Mouse (Mus musculus) CH12.LX (cell line): ENCODE data around the gene Camk2b. TPM values are rescaled to one million over a fixed set of nuclear protein-coding genes. Genes with fewer than 3 reads are reported as not detected.

Source experiments
- DNase-seq: peaks from one replicate; pipeline ENCODE4 v3.0.0-alpha.2; 2013; ENCODE audit errors: extremely low read depth
- H3K27ac ChIP-seq: 2 replicates; pipeline ENCODE4 v1.5.1; 2012; ENCODE audit warnings: low read depth, mild to moderate bottlenecking, control low read depth, moderate library complexity; ENCODE audit not compliant: insufficient read depth
- H3K27me3 ChIP-seq: replicated peaks from 2 replicates; pipeline ENCODE3; 2012; ENCODE audit warnings: inconsistent platforms
- H3K36me3 ChIP-seq, 2 experiments: replicated peaks in 1 of 2; 2 replicates each; pipeline versions ENCODE3 to v1.6.1; 2012; ENCODE audit warnings: inconsistent platforms in 1 of 2, low read length in 1 of 2, mild to moderate bottlenecking in 1 of 2, mixed read lengths in 1 of 2, moderate library complexity in 1 of 2; ENCODE audit not compliant: control insufficient read depth in 1 of 2, insufficient read depth in 1 of 2
- H3K4me1 ChIP-seq, 2 experiments: 2 replicates each; pipeline ENCODE4 v1.6.1; 2012; ENCODE audit warnings: inconsistent platforms in 1 of 2, moderate library complexity in 1 of 2; ENCODE audit not compliant: insufficient read depth in 2 of 2, control insufficient read depth in 1 of 2
- H3K4me2 ChIP-seq: 2 replicates; pipeline ENCODE4 v1.6.1; 2012; ENCODE audit warnings: low read depth, mild to moderate bottlenecking, control low read depth; ENCODE audit not compliant: poor library complexity, insufficient read depth, severe bottlenecking
- H3K4me3 ChIP-seq, 3 experiments: fragments of 150-350 bp in 1 of 3; sonication (generic) in 1 of 3; replicated peaks in 1 of 3; 2 replicates each; pipeline versions ENCODE3 to v1.5.1; 2011 to 2012; ENCODE audit warnings: low read depth in 2 of 3, low read length in 2 of 3, mild to moderate bottlenecking in 2 of 3, moderate library complexity in 2 of 3, control low read depth in 1 of 3, improper control_type of control experiment in 1 of 3, inconsistent platforms in 1 of 3, mixed read lengths in 1 of 3; ENCODE audit not compliant: poor library complexity in 1 of 3
- H3K79me2 ChIP-seq: replicated peaks from 2 replicates; pipeline ENCODE4 v1.6.1; 2012; ENCODE audit warnings: mild to moderate bottlenecking, moderate library complexity; ENCODE audit not compliant: control insufficient read depth, poor library complexity, insufficient read depth, severe bottlenecking; ENCODE audit errors: extremely low read depth
- H3K9ac ChIP-seq: 2 replicates; pipeline ENCODE4 v1.6.1; 2012; ENCODE audit warnings: low read depth, mild to moderate bottlenecking, control low read depth, moderate library complexity; ENCODE audit not compliant: insufficient read depth
- H3K9me3 ChIP-seq: replicated peaks from 2 replicates; pipeline ENCODE3; 2012; ENCODE audit warnings: low read length, inconsistent platforms, mixed read lengths
- BHLHE40 ChIP-seq: IDR thresholded peaks from 2 replicates; pipeline ENCODE4 v1.6.1; 2011; ENCODE audit warnings: mild to moderate bottlenecking, low read depth, low read length, improper control_type of control experiment
- CHD2 ChIP-seq: IDR thresholded peaks from 2 replicates; pipeline ENCODE4 v1.6.1; 2011; ENCODE audit warnings: low read length, improper control_type of control experiment
- CTCF ChIP-seq, 2 experiments: IDR thresholded peaks in 1 of 2; conservative IDR thresholded peaks in 1 of 2; 2 replicates each; pipeline ENCODE4 v1.5.1; 2011 to 2012; ENCODE audit warnings: low read depth in 2 of 2, low read length in 2 of 2, improper control_type of control experiment in 1 of 2, inconsistent platforms in 1 of 2, mild to moderate bottlenecking in 1 of 2, moderate library complexity in 1 of 2
- E2F4 ChIP-seq: IDR thresholded peaks from 2 replicates; pipeline ENCODE4 v1.6.1; 2011; ENCODE audit warnings: low read depth, low read length, improper control_type of control experiment; ENCODE audit not compliant: insufficient replicate concordance
- ELF1 ChIP-seq: IDR thresholded peaks from 2 replicates; pipeline ENCODE4 v1.6.1; 2014; ENCODE audit warnings: low read depth, mild to moderate bottlenecking, inconsistent platforms, low read length, improper control_type of control experiment
- EP300 ChIP-seq: IDR thresholded peaks from 2 replicates; pipeline ENCODE4 v1.6.1; 2011; ENCODE audit warnings: low read length, improper control_type of control experiment
- ETS1 ChIP-seq: conservative IDR thresholded peaks from 2 replicates; pipeline ENCODE4 v1.6.1; 2012; ENCODE audit warnings: low read depth, mild to moderate bottlenecking, inconsistent platforms, low read length, improper control_type of control experiment, moderate library complexity
- GABPA ChIP-seq: IDR thresholded peaks from 2 replicates; pipeline ENCODE4 v1.6.1; 2012; ENCODE audit warnings: low read depth, low read length, improper control_type of control experiment, inconsistent platforms; ENCODE audit not compliant: insufficient replicate concordance
- HCFC1 ChIP-seq: IDR thresholded peaks from 2 replicates; pipeline ENCODE4 v1.6.1; 2012; ENCODE audit warnings: low read depth, mild to moderate bottlenecking, inconsistent platforms, low read length, improper control_type of control experiment
- JUND ChIP-seq: conservative IDR thresholded peaks from 2 replicates; pipeline ENCODE4 v1.6.1; 2011; ENCODE audit warnings: low read depth, low read length, improper control_type of control experiment
- KAT2A ChIP-seq: IDR thresholded peaks from 2 replicates; pipeline ENCODE4 v1.6.1; 2012; ENCODE audit warnings: low read length, improper control_type of control experiment, inconsistent platforms; ENCODE audit not compliant: insufficient replicate concordance
- MAFK ChIP-seq: IDR thresholded peaks from 2 replicates; pipeline ENCODE4 v1.6.1; 2011; ENCODE audit warnings: low read length, improper control_type of control experiment; ENCODE audit not compliant: insufficient replicate concordance
- MAX ChIP-seq: IDR thresholded peaks from 2 replicates; pipeline ENCODE4 v1.6.1; 2011; ENCODE audit warnings: low read length, improper control_type of control experiment
- MAZ ChIP-seq: IDR thresholded peaks from 2 replicates; pipeline ENCODE4 v1.6.1; 2012; ENCODE audit warnings: low read depth, mild to moderate bottlenecking, inconsistent platforms, low read length, improper control_type of control experiment, moderate library complexity
- MEF2A ChIP-seq: IDR thresholded peaks from 2 replicates; pipeline ENCODE4 v1.6.1; 2014; ENCODE audit warnings: low read depth, mild to moderate bottlenecking, inconsistent platforms, low read length, improper control_type of control experiment, borderline replicate concordance
- MXI1 ChIP-seq: IDR thresholded peaks from 2 replicates; pipeline ENCODE4 v1.6.1; 2011; ENCODE audit warnings: mild to moderate bottlenecking, low read depth, low read length, improper control_type of control experiment
- MYC ChIP-seq: IDR thresholded peaks from 2 replicates; pipeline ENCODE4 v1.6.1; 2011; ENCODE audit warnings: low read depth, mild to moderate bottlenecking, improper control_type of control experiment, low read length
- NELFE ChIP-seq: IDR thresholded peaks from 2 replicates; pipeline ENCODE4 v1.6.1; 2011; ENCODE audit warnings: low read depth, low read length, improper control_type of control experiment
- PAX5 ChIP-seq: IDR thresholded peaks from 2 replicates; pipeline ENCODE4 v1.6.1; 2012; ENCODE audit warnings: low read length, inconsistent platforms, mixed read lengths
- SMC3 ChIP-seq: IDR thresholded peaks from 2 replicates; pipeline ENCODE4 v1.6.1; 2011; ENCODE audit warnings: low read depth, low read length, improper control_type of control experiment
- TBP ChIP-seq: conservative IDR thresholded peaks from 2 replicates; pipeline ENCODE4 v1.6.1; 2011; ENCODE audit warnings: low read depth, low read length, improper control_type of control experiment
- UBTF ChIP-seq: IDR thresholded peaks from 2 replicates; pipeline ENCODE4 v1.6.1; 2012; ENCODE audit warnings: low read depth, mild to moderate bottlenecking, inconsistent platforms, low read length, improper control_type of control experiment, moderate library complexity
- ZC3H11A ChIP-seq: IDR thresholded peaks from 2 replicates; pipeline ENCODE4 v1.6.1; 2012; ENCODE audit warnings: low read depth, mild to moderate bottlenecking, inconsistent platforms, low read length, improper control_type of control experiment
- ZKSCAN1 ChIP-seq: IDR thresholded peaks from 2 replicates; pipeline ENCODE4 v1.6.1; 2012; ENCODE audit warnings: low read depth, inconsistent platforms, low read length, improper control_type of control experiment, borderline replicate concordance
- ZNF384 ChIP-seq: IDR thresholded peaks from 2 replicates; pipeline ENCODE4 v1.6.1; 2012; ENCODE audit warnings: low read depth, low read length, improper control_type of control experiment, inconsistent platforms
- dilution Hi-C: fragments of 300-500 bp; cut with MboI; formaldehyde crosslinking; loops from 2 replicates; pipeline ENCODE4 v1.14.3; 2020; ENCODE audit warnings: low sequenced_read_pairs; ENCODE audit not compliant: extremely low pct_unique_long_range_greater_than_20kb, extremely low pct_ligation_motif_present
- in situ Hi-C: fragments of 300-500 bp; cut with MboI; formaldehyde crosslinking; loops from 3 replicates; pipeline ENCODE4 v1.14.3; 2019; ENCODE audit warnings: low sequenced_read_pairs, low pct_ligation_motif_present, low pct_unique_long_range_greater_than_20kb, mixed read lengths
- polyA plus RNA-seq: library from polyadenylated mRNA; unstranded; fragments of >175 nt; gene quantifications from 2 replicates; pipeline ENCODE4 v1.2.1, GENCODE M21; 2012; ENCODE audit warnings: low read depth; ENCODE audit not compliant: insufficient read length
- total RNA-seq, 2 experiments: library from RNA; depleted of rRNA; stranded (reverse); fragments of 300-350 nt in 1 of 2; fragments of >200 nt in 1 of 2; gene quantifications; 2 replicates each; pipeline ENCODE4 v1.2.3; 2012 to 2014

The Camk2b gene
- total and polyA plus RNA-seq, 3 experiments: 0.08 to 0.26 (median 0.11) TPM

DNA sequence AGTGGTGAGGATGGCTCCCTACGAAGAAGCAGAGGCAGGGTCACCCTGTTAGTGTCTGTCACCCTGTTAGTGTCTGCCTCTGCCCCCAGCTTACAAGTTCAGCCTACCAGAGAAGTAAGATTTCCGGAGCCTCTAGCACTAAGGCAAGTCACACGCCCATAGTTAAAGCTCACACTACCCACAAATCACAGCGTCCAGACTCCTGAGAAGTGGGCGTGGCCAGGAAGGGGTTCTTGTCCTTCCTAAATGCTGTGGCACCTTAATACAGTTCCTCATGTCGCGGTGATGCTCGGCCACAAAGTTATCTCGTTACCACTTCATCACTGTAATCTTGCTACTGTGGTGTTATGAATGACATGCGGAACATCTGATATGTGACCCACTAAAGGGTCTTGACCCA, 78.0 kb downstream of the Camk2b start:
- TF ChIP-seq GABPA (no peak), ZKSCAN1 (no peak), CTCF (conservative IDR thresholded peaks at IDR 0.05 in 1 of 2, IDR thresholded peaks at IDR 0.05 in 1 of 2; ENCODE audit: low read depth in 2 of 2, low read length in 2 of 2) (no peak), CHD2 (no peak), SMC3 (no peak), ELF1 (no peak), MAFK (no peak), KAT2A (no peak), EP300 (no peak)
- in situ Hi-C loops: no loop called here
- H3K4me3 ChIP-seq: no peak overlapping the region
- dilution Hi-C loops: no loop called here
- H3K79me2 ChIP-seq: no peaks in the 10 kb centered on the region
- no peaks in the 10 kb centered on the region for H3K27me3 ChIP-seq
- no peaks in the 10 kb centered on the region for H3K36me3 ChIP-seq
- H3K9ac ChIP-seq: no peak overlapping the region
- peaks cover 23 to 26% of the 10 kb centered on the region in 2 experiments for H3K4me1 ChIP-seq
- DNase-seq: no peak
- H3K4me2 ChIP-seq: no peak overlapping the region
- H3K27ac ChIP-seq: no peak overlapping the region
- H3K9me3 ChIP-seq: no peaks in the 10 kb centered on the region

DNA sequence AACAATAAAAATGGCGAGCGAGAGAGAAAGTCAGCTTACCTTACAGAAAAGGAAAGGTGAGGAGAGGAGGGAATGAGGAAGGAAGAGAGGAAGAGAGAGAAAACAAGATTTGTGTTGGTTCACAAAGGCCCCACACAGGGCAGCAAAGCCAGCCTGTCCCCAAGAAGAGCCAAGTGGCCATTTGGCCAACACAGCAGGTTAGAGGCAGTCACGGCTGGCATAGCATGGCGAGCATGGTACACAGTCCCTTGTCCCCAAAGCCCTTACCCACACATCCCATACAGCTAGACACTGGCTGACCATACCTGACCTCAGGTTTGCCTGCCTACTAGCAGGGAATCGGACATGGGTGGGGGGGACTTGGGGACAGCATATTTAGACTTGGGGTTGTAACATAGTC, 82.5 kb downstream of the Camk2b start:
- peaks cover 27 to 28% of the 10 kb centered on the region in 2 experiments for H3K4me1 ChIP-seq
- TF ChIP-seq MAFK (no peak), MXI1 (no peak), ZKSCAN1 (no peak), MAX (no peak), TBP (no peak), MEF2A (no peak), UBTF (no peak)
- H3K4me3 ChIP-seq: no peak overlapping the region
- no peak overlapping the region for H3K4me2 ChIP-seq
- no peaks in the 10 kb centered on the region for H3K79me2 ChIP-seq
- no peak overlapping the region for H3K27ac ChIP-seq
- dilution Hi-C loops (no loop called here), in situ Hi-C loops (no loop called here)
- no peaks in the 10 kb centered on the region for H3K9me3 ChIP-seq
- no peak for DNase-seq
- H3K36me3 ChIP-seq: no peaks in the 10 kb centered on the region
- no peaks in the 10 kb centered on the region for H3K27me3 ChIP-seq
- H3K9ac ChIP-seq: no peak overlapping the region

DNA sequence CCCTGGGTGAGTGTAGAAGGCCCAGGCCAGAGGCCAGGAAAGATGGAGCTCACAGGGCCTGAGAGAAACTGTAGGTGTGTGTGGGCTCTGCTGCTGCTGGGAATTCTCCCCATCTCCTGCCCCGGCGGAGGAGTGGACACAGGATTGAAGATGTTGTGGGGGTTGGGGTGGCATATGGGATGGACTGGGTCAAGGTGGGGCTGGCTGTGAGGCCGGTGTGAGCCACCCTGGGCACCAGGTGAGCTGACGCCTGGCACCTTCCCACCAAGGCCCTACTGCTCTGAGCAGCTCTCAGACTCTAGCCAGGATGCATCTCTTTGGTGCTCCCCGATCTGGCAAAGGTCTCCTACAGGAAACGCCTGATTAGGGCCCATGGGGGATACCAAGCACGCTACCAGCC, 84.8 kb downstream of the Camk2b start:
- H3K9ac ChIP-seq: no peak overlapping the region
- H3K27me3 ChIP-seq: no peaks in the 10 kb centered on the region
- H3K27ac ChIP-seq: no peak overlapping the region
- no peak overlapping the region for H3K4me3 ChIP-seq
- H3K79me2 ChIP-seq: no peaks in the 10 kb centered on the region
- peaks cover 27 to 28% of the 10 kb centered on the region in 2 experiments for H3K4me1 ChIP-seq
- in situ Hi-C loops (no loop called here), dilution Hi-C loops (no loop called here)
- TF ChIP-seq BHLHE40 (no peak), JUND (no peak), HCFC1 (no peak), MYC (no peak), MAZ (no peak), CHD2 (no peak), E2F4 (no peak), ETS1 (no peak), ZC3H11A (no peak), EP300 (no peak), NELFE (no peak), PAX5 (no peak), ZNF384 (no peak), MAX (no peak)
- H3K9me3 ChIP-seq: no peaks in the 10 kb centered on the region
- no peaks in the 10 kb centered on the region for H3K36me3 ChIP-seq
- H3K4me2 ChIP-seq: no peak overlapping the region
- DNase-seq: no peak
